Mouse (Mus musculus): ENCODE measurements at regions not wholly inside any gene's neighbourhood (a gene's known extent, or its start where the extent isn't known, plus 50 kb on each side); places are given as distances from the start of the nearest gene placed in this dataset.

- Histone ChIP-seq H3K27ac (no peak overlapping the region), H3K27me3 (ENCODE audit: insufficient read depth, poor library complexity, severe bottlenecking) (no peaks in the 10 kb centered on the region), H3K4me1 (replicated peaks) (0 out of 2 replicates have a peak, but pooled peaks cover 5% of the 10 kb centered on the region), H3K36me3 (no peaks in the 10 kb centered on the region), H3K9me3 (peaks cover 4% of the 10 kb centered on the region; the same call in 1 of the 2 replicates), H3K4me3 (no peak overlapping the region)
- DNase-seq (ENCODE audit: low spot score), result no peak
- 74% methylated on average over 1 of the region's 1 CpGs for WGBS
Measured at GRCm38 (mm10) chr8:103902516-103902915, 198.9 kb upstream of the Cdh5 start.

GRCm38 (mm10) chr8:103903635-103904034 lies 197.8 kb upstream of the Cdh5 start:
- no peak for DNase-seq (ENCODE audit: low spot score)
- no peaks in the 10 kb centered on the region for H3K27me3 ChIP-seq (ENCODE audit: insufficient read depth, poor library complexity, severe bottlenecking)
- no peaks in the 10 kb centered on the region for H3K36me3 ChIP-seq
- 89% methylated on average over 5 of the region's 5 CpGs for WGBS
- peaks cover 5% of the 10 kb centered on the region; the same call in 1 of the 2 replicates for H3K4me1 ChIP-seq (replicated peaks)
- no peak overlapping the region for H3K27ac ChIP-seq
- H3K9me3 ChIP-seq, result peaks cover 4% of the 10 kb centered on the region; the same call in 1 of the 2 replicates
- no peak overlapping the region for H3K4me3 ChIP-seq

- Histone ChIP-seq H3K9me3 (peaks cover 4% of the 10 kb centered on the region; the same call in 1 of the 2 replicates), H3K4me3 (no peak overlapping the region), H3K27me3 (ENCODE audit: insufficient read depth, poor library complexity, severe bottlenecking) (no peaks in the 10 kb centered on the region), H3K4me1 (replicated peaks) (no peaks in the 10 kb centered on the region; the same call in 1 of the 2 replicates), H3K27ac (no peak overlapping the region), H3K36me3 (no peaks in the 10 kb centered on the region)
- WGBS, result 87% methylated on average over 4 of the region's 4 CpGs
- no peak for DNase-seq (ENCODE audit: low spot score)
Measured at GRCm38 (mm10) chr8:103907662-103908061, 193.8 kb upstream of the Cdh5 start.

GRCm38 (mm10) chr8:103911287-103912015 lies 190.0 kb upstream of the Cdh5 start:
- Histone ChIP-seq H3K27me3 (ENCODE audit: insufficient read depth, poor library complexity, severe bottlenecking) (no peaks in the 10 kb centered on the region), H3K36me3 (no peaks in the 10 kb centered on the region), H3K4me1 (replicated peaks) (peaks cover 4% of the 10 kb centered on the region; the same call in 1 of the 2 replicates), H3K27ac (no peak overlapping the region), H3K9me3 (peaks cover 3% of the 10 kb centered on the region; the same call in 1 of the 2 replicates), H3K4me3 (no peak overlapping the region)
- no peak for DNase-seq (ENCODE audit: low spot score)
- 71% methylated on average over 2 of the region's 2 CpGs for WGBS

- no peaks in the 10 kb centered on the region for H3K36me3 ChIP-seq
- no peak for DNase-seq (ENCODE audit: low spot score)
- no peaks in the 10 kb centered on the region for H3K27me3 ChIP-seq (ENCODE audit: insufficient read depth, poor library complexity, severe bottlenecking)
- peaks cover 4% of the 10 kb centered on the region; the same call in 1 of the 2 replicates for H3K4me1 ChIP-seq (replicated peaks)
- H3K4me3 ChIP-seq, result no peak overlapping the region
- no peaks in the 10 kb centered on the region for H3K9me3 ChIP-seq
- 85% methylated on average over 9 of the region's 9 CpGs for WGBS
- H3K27ac ChIP-seq, result peak overlapping the region; percentile 41; the same call in 1 of the 2 replicates
Measured at GRCm38 (mm10) chr8:103912983-103913926, 188.2 kb upstream of the Cdh5 start.

- Histone ChIP-seq H3K27me3 (ENCODE audit: insufficient read depth, poor library complexity, severe bottlenecking) (no peaks in the 10 kb centered on the region), H3K4me1 (replicated peaks) (0 out of 2 replicates have a peak, but pooled peaks cover 4% of the 10 kb centered on the region), H3K4me3 (no peak overlapping the region), H3K36me3 (no peaks in the 10 kb centered on the region), H3K9me3 (no peaks in the 10 kb centered on the region), H3K27ac (peak overlapping the region; percentile 35; the same call in 1 of the 2 replicates)
- 48% methylated on average over 6 of the region's 6 CpGs for WGBS
- peak; percentile 27 for DNase-seq (ENCODE audit: low spot score)
Measured at GRCm38 (mm10) chr8:103913927-103914640, 187.3 kb upstream of the Cdh5 start.

- Histone ChIP-seq H3K4me1 (replicated peaks) (0 out of 2 replicates have a peak, but pooled peaks cover 2% of the 10 kb centered on the region), H3K27ac (no peak overlapping the region), H3K4me3 (no peak overlapping the region), H3K36me3 (no peaks in the 10 kb centered on the region), H3K27me3 (ENCODE audit: insufficient read depth, poor library complexity, severe bottlenecking) (no peaks in the 10 kb centered on the region), H3K9me3 (no peaks in the 10 kb centered on the region)
- no peak for DNase-seq (ENCODE audit: low spot score)
- WGBS, result 90% methylated on average over 3 of the region's 3 CpGs
Measured at GRCm38 (mm10) chr8:103919324-103919723, 182.1 kb upstream of the Cdh5 start.

GRCm38 (mm10) chr8:103921621-103922020 lies 179.8 kb upstream of the Cdh5 start:
- Histone ChIP-seq H3K4me3 (no peak overlapping the region), H3K4me1 (replicated peaks) (no peaks in the 10 kb centered on the region), H3K9me3 (no peaks in the 10 kb centered on the region), H3K27me3 (ENCODE audit: insufficient read depth, poor library complexity, severe bottlenecking) (no peaks in the 10 kb centered on the region), H3K36me3 (no peaks in the 10 kb centered on the region), H3K27ac (no peak overlapping the region)
- DNase-seq (ENCODE audit: low spot score), result no peak
- 81% methylated on average over 4 of the region's 4 CpGs for WGBS

- H3K27me3 ChIP-seq (ENCODE audit: insufficient read depth, poor library complexity, severe bottlenecking), result no peaks in the 10 kb centered on the region
- no peak overlapping the region for H3K27ac ChIP-seq
- 81% methylated on average over 2 of the region's 2 CpGs for WGBS
- no peaks in the 10 kb centered on the region for H3K36me3 ChIP-seq
- DNase-seq (ENCODE audit: low spot score), result no peak
- H3K9me3 ChIP-seq, result no peaks in the 10 kb centered on the region
- no peak overlapping the region for H3K4me3 ChIP-seq
- H3K4me1 ChIP-seq (replicated peaks), result no peaks in the 10 kb centered on the region
Measured at GRCm38 (mm10) chr8:103922746-103923145, 178.7 kb upstream of the Cdh5 start.

- DNase-seq (ENCODE audit: low spot score), result no peak
- Histone ChIP-seq H3K4me1 (replicated peaks) (no peaks in the 10 kb centered on the region), H3K27me3 (ENCODE audit: insufficient read depth, poor library complexity, severe bottlenecking) (no peaks in the 10 kb centered on the region), H3K4me3 (no peak overlapping the region), H3K27ac (no peak overlapping the region), H3K9me3 (no peaks in the 10 kb centered on the region), H3K36me3 (no peaks in the 10 kb centered on the region)
- 69% methylated on average over 1 of the region's 1 CpGs for WGBS
Measured at GRCm38 (mm10) chr8:103932681-103933080, 168.7 kb upstream of the Cdh5 start.

GRCm38 (mm10) chr8:103936491-103936890 lies 164.9 kb upstream of the Cdh5 start:
- Histone ChIP-seq H3K27ac (no peak overlapping the region), H3K36me3 (no peaks in the 10 kb centered on the region), H3K9me3 (peaks cover 5% of the 10 kb centered on the region; the same call in 1 of the 2 replicates), H3K4me3 (no peak overlapping the region), H3K4me1 (replicated peaks) (0 out of 2 replicates have a peak, but pooled peaks cover 7% of the 10 kb centered on the region), H3K27me3 (ENCODE audit: insufficient read depth, poor library complexity, severe bottlenecking) (no peaks in the 10 kb centered on the region)
- DNase-seq (ENCODE audit: low spot score), result no peak
- WGBS, result 81% methylated on average over 3 of the region's 3 CpGs
